Mouse (Mus musculus) frontal cortex, adult 2 months (tissue): ENCODE results near the gene Prkar1a. TPM values are rescaled to one million over a fixed set of nuclear protein-coding genes. Genes with fewer than 3 reads are reported as not detected.

Source experiments
- DNase-seq, 2 experiments: peaks; one replicate each; pipeline ENCODE4 v3.0.0; 2022; ENCODE audit warnings: low spot score in 1 of 2; ENCODE audit errors: extremely low spot score in 1 of 2
- polyA plus RNA-seq: library from polyadenylated mRNA; depleted of rRNA; stranded (reverse); fragments of >200 nt; gene quantifications from 2 replicates; pipeline ENCODE4 v1.2.3, GENCODE M21; 2012

Gene Prkar1a
- polyA plus RNA-seq, 1 experiment = 454 TPM

- no peak for DNase-seq
Measured at GRCm38 (mm10) chr11:109672396-109672795, 23.2 kb downstream of the Prkar1a start.

- no peak for DNase-seq
Measured at GRCm38 (mm10) chr11:109672881-109673739, 23.9 kb downstream of the Prkar1a start.

- DNase-seq = no peak
Measured at GRCm38 (mm10) chr11:109673741-109674140, 24.5 kb downstream of the Prkar1a start.

- no peak for DNase-seq
Measured at GRCm38 (mm10) chr11:109674542-109674941, 25.3 kb downstream of the Prkar1a start.

GRCm38 (mm10) chr11:109675208-109675607, 26.0 kb downstream of the Prkar1a start:
- DNase-seq = no peak

GRCm38 (mm10) chr11:109675771-109676170, 26.6 kb downstream of the Prkar1a start:
- DNase-seq = no peak

GRCm38 (mm10) chr11:109676621-109677373, 27.6 kb downstream of the Prkar1a start:
- no peak for DNase-seq

- DNase-seq = no peak
Measured at GRCm38 (mm10) chr11:109678291-109678690, 29.1 kb downstream of the Prkar1a start.

- no peak for DNase-seq
Measured at GRCm38 (mm10) chr11:109680934-109681333, 31.7 kb downstream of the Prkar1a start.

- no peak for DNase-seq
Measured at GRCm38 (mm10) chr11:109681556-109681955, 32.4 kb downstream of the Prkar1a start.

- DNase-seq = no peak
Measured at GRCm38 (mm10) chr11:109682221-109682620, 33.0 kb downstream of the Prkar1a start.

- no peak for DNase-seq
Measured at GRCm38 (mm10) chr11:109689539-109689938, 40.3 kb downstream of the Prkar1a start.

- DNase-seq = no peak
Measured at GRCm38 (mm10) chr11:109692737-109693136, 43.5 kb downstream of the Prkar1a start.

GRCm38 (mm10) chr11:109696519-109696918, 47.3 kb downstream of the Prkar1a start:
- DNase-seq = no peak

GRCm38 (mm10) chr11:109697089-109697643, 48.0 kb downstream of the Prkar1a start:
- no peak for DNase-seq

- no peak for DNase-seq
Measured at GRCm38 (mm10) chr11:109698740-109699139, 49.5 kb downstream of the Prkar1a start.

GRCm38 (mm10) chr11:109699784-109700183, 50.6 kb downstream of the Prkar1a start:
- DNase-seq = no peak

GRCm38 (mm10) chr11:109700761-109701160, 51.6 kb downstream of the Prkar1a start:
- DNase-seq = no peak

- no peak for DNase-seq
Measured at GRCm38 (mm10) chr11:109702031-109702815, 53.0 kb downstream of the Prkar1a start.

GRCm38 (mm10) chr11:109703845-109704244, 54.6 kb downstream of the Prkar1a start:
- DNase-seq = no peak
